Mouse (Mus musculus): ENCODE results near the gene Sf3b2.

Gene Sf3b2

GRCm38 (mm10) chr19:5294972-5295735, at the start of gene Sf3b2:
Sf3b2 (minus strand) TSS chr19:5295455.
- under 1% methylated on average over 46 of the region's 46 CpGs for WGBS

DNA sequence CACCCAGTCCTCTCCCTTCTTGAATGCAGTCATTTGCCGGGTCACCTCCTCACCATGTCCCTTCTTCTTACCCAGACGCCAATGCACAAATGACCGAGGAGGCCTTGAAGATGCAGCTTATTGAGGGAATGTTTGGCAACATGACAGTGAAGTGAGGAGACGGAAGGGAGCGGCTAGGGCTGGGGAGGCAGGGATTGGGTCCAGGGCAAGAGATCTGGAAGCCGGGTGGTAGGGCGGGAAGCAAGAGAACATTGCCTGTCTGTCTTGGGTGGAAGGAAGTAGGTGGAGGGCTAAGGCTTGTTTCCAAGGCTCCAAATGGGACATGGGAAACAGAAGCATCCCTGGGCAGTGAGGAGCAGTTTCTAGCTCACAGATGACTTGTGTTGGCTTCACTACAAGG, 46.1 kb upstream of the Sf3b2 start:
- 94% methylated on average over 7 of the region's 7 CpGs for WGBS

DNA sequence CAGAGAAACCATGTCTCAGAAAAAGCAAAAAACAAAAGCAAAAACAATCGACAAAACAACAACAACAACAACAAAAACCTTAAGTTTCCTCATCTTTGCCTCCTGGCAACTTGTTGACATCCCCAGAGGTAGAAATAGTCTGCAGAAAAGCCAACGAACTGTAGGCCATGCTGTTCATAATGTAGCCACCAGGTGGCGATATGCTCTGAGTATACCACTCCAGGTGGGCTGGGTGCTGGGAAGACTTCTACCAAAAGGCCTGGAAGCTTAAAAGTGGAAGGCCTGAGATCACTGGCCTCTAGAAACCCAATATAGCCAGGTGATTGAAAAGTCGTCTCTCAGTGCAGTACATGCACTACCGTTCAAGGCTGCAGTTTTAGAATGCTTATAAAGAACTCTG, 42.7 kb upstream of the Sf3b2 start:
- 22% methylated on average over 5 of the region's 5 CpGs for WGBS

DNA sequence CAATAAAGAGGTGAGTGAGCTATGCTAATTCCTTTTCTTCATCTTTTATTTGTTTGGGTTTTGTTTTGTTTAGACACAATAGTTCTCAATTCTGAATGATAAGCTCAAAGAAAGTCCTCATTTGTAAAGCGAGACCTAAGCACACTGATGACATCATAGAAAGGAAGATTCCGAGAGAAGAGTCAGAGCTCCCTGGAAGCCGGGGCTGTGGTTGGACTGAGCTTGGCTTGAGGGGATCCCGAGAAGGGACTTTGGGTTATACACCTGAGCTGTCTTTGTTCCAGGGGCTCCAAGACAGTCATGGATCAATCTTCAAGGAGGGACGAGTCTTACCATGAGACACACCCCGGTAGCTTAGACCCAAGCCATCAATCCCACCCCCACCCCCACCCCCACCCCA, 40.2 kb upstream of the Sf3b2 start, which contains the start of gene Catsper1:
Gene Catsper1 (plus strand): TSS at position 301 of the 400 bp plus-strand sequence.
- 88% methylated on average over 6 of the region's 6 CpGs for WGBS

DNA sequence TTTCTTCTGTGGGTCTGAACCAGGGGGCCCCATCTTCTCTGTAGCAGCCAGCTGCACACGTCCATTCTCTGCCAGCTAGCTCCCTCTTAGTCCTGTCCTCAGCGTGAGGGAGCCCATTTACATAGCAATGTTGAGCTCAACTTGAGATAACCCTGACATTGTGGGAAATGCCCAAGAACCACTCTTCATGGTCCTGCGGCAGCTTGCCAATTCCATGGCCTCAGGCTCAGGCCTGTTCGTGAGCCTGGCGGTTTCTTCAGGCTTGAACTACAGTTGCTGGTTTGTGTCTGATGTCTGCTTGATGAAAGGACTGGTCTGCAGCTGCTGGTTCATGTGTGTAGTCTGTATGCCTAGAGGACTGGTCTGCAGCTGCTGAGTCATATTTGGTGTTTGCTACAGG, 39.5 kb upstream of the Sf3b2 start:
- 76% methylated on average over 5 of the region's 5 CpGs for WGBS

- 84% methylated on average over 19 of the region's 19 CpGs for WGBS
Observed at GRCm38 (mm10) chr19:5327970-5328369, 32.7 kb upstream of the Sf3b2 start.

- 54% methylated on average over 17 of the region's 17 CpGs for WGBS
Observed at GRCm38 (mm10) chr19:5323801-5324200, 28.5 kb upstream of the Sf3b2 start.

DNA sequence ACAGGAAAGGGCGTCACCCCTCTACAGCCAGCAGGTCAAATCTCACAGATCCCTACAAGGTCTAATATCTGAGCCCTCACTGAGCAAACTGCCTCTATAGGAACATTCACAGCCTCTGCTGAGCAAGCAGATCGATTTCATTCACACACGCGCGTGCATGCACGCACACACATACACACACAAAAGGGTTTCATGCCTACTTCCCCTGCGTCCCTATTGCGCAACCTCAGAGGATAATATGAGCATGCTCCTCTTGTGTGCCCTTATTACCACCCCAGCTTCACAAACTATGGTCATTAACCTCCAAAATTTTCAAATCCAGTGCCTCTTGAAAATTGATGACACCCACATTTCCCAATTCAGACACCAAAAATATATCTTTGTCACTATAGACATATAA, 17.9 kb upstream of the Sf3b2 start:
- WGBS: 86% methylated on average over 8 of the region's 8 CpGs

GRCm38 (mm10) chr19:5309025-5309424, 13.8 kb upstream of the Sf3b2 start:
- WGBS: 86% methylated on average over 7 of the region's 7 CpGs

DNA sequence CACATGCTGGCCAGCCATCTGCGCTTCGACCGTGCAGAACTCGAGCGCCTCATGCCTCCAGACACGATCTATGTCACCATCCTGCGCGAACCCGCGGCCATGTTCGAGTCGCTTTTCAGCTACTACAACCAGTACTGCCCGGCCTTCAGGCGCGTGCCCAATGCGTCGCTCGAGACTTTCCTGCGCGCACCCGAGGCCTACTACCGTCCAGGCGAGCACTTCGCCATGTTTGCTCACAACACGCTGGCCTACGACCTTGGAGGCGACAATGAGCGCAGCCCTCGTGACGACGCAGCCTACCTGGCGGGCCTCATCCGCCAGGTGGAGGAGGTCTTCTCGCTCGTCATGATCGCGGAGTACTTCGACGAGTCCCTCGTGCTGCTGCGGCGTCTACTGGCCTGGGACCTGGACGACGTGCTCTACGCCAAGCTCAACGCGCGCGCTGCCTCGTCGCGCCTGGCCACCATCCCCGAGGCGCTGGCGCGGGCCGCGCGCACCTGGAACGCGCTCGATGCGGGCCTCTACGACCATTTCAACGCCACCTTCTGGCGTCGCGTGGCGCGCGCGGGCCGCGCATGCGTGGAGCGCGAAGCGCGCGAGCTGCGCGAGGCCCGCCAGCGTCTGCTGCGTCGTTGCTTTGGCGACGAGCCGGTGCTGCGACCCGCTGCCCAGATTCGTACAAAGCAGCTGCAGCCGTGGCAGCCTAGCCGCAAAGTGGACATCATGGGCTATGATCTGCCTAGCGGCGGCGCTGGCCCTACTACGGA, 11.9 kb upstream of the Sf3b2 start:
- WGBS: 57% methylated on average over 98 of the region's 98 CpGs

DNA sequence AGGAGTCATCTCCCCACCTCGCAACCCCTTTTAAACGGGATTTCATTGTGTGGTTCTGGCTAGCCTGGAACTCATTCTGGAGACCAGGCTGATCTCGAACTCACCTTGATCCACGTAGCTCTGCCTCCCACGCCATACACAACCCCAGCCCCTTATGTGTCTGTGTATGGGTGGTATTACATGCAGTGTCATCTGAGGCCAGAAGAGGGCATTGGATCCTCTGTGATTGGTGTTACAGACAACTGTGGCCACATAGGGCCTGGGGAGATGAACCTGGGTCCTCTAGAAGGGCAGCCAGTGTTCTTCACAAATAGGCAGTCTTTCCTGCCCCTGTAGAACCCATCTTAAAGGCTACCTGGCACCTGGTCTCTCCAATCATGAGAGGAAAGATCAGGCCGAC, 11.0 kb upstream of the Sf3b2 start:
- 75% methylated on average over 6 of the region's 6 CpGs for WGBS

DNA sequence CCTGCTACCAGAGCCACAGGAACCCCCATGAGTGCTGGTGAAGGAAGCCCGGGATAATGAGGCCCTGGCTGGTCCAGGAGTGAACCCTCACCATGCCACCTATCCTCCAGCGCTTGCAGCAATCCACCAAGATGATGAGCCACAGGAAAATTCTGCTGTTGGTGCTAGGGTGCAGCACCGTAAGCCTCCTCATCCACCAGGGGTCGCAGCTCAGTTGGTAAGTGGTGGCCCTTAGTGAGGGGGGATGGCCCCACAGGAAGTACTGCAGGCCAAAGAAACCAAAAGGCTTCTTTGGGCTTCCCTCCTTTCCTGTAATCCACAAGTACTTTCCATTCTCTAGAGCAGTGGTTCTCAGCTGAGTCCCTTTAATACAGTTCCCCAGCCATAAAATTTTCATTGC, 7.2 kb upstream of the Sf3b2 start:
- 24% methylated on average over 4 of the region's 4 CpGs for WGBS

- 80% methylated on average over 6 of the region's 6 CpGs for WGBS
Observed at GRCm38 (mm10) chr19:5300588-5300987, 5.3 kb upstream of the Sf3b2 start.

DNA sequence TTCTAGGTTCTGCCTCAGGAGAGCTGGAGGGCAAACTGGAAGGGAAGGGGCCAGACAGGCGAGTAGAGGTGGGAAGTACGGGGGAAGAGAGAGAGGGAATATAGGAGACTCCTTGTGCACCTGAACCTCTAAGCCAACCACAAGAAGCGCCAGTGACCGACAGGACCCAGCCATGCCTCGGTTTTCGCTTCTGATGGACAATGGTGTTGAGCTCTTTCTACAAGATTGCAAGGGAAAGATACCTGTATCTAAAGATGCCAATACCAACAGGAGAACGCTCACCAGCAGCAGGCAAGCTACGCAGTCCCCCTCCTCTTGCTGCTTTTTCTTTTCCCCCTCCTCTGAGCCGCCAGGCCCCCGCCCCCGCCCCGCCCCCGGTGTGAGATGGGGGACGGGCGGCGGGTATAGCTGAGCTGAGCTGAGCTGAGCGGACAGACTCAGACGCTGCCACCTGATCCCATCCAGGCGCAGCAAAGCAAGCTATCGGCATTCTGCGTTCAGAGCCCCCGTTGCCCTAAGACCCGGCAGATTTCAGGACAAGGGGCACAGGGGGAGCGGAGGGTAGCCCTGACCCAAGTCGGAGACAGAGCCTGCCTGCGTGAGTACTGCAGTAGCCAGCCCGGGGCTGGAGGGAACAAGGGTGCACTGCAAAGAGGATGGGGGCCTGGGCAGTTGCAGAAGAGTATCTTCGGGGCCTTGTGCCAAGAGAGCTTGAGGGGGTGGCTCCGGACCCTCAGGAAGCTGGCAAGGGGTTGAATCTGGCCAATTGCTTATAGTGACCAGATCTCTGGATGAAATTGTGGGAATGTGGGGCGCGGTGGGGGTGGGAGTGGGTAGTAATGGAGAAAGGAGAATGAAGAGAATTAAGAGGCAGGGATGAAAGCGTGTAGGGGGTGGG, 2.9 kb upstream of the Sf3b2 start, which contains the start of gene Gal3st3:
Gene Gal3st3 (plus strand): TSS at position 429 of the 898 bp plus-strand sequence.
- WGBS: 7% methylated on average over 32 of the region's 32 CpGs

GRCm38 (mm10) chr19:5296630-5297029, 1.4 kb upstream of the Sf3b2 start:
- 43% methylated on average over 5 of the region's 5 CpGs for WGBS

GRCm38 (mm10) chr19:5295736-5296075, 451 bp upstream of the Sf3b2 start:
- WGBS: 4% methylated on average over 13 of the region's 13 CpGs

- WGBS: 74% methylated on average over 8 of the region's 8 CpGs
Observed at GRCm38 (mm10) chr19:5278381-5278780, 16.9 kb downstream of the Sf3b2 start.

DNA sequence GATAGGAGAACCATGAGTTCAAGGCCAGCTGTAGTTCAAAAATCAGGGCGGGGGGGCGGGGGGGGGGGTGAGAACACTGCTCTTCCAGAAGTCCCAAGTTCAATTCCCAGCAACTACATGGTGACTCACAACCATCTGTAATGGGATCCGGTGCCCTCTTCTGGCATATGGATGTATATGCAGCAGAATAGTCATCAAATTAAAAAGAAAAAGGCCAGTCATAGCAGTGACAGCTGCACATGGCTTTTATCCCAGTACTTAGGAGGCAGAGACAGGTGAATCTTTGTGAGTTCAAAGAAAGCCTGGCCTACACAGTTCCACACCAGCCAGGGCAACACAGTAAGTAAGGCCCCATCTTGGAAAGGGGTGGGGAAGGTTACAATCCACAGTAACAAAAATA, 18.1 kb downstream of the Sf3b2 start:
- WGBS: 92% methylated on average over 3 of the region's 3 CpGs

- 67% methylated on average over 2 of the region's 2 CpGs for WGBS
Observed at GRCm38 (mm10) chr19:5276531-5276930, 18.7 kb downstream of the Sf3b2 start.

DNA sequence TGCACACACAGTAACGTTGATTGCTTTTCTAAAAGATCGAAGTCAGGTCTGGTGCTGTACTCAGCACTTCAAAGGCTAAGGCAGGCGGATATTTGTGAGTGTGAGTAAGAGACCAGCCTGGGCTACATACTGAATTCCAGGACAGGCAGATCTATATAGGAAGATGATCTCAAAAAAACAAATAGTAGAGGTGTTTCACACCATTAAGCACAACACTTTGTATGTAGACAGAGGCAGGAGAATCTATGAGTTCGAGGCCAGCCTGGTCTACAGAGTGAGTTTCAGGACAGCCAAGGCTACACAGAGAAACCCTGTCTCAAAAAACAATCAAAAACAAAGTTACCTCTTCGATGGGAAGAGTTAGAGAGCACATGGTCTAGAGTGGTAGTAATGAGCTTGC, 19.5 kb downstream of the Sf3b2 start:
- WGBS: 83% methylated on average over 5 of the region's 5 CpGs

- WGBS: 84% methylated on average over 13 of the region's 13 CpGs
Observed at GRCm38 (mm10) chr19:5274641-5275040, 20.6 kb downstream of the Sf3b2 start.

GRCm38 (mm10) chr19:5273916-5274315, 21.3 kb downstream of the Sf3b2 start:
- whole genome bisulfite sequencing: 39% methylated on average over 4 of the region's 4 CpGs

All from cerebral cortex, adult 2 months (tissue).